Mouse (Mus musculus) spleen, postnatal 36 days (tissue): ENCODE measurements around the gene Cdc37l1.

ENCODE experiments used
- DNase-seq, 2 experiments: peaks; one replicate each; pipeline ENCODE4 v3.0.0; 2022; ENCODE audit warnings: low spot score in 2 of 2, mixed read lengths in 1 of 2

Cdc37l1 gene

DNA sequence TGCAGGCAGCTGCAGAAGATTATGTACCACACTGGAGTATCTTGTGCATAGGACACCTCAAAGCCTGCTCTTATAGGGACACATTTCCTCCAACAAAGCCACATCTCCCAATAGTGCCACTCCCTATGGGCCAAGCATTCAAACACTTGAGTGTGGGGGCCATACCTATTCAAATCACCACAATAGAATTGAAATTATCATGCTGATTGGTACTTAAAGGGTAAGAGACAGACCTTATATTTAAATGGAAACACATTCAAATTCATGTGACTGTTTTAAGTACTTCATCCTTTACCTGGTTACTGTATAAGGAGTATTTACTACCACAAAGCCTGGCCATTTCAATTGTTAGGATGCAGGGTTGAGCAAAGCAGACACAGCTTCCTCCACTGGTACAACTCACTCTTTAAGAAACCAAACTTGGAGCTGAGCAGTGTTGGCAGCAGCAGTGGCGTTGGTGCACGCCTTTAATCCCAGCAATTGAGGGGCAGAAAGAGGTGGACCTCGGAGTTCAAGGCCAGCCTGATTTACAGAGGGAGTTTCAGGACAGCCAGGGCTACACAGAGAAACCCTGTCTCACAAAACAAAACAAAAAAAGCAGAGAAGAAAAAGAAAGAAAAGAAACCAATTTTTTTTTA lies 18.0 kb downstream of the Cdc37l1 start:
- DNase-seq = no peak

DNA sequence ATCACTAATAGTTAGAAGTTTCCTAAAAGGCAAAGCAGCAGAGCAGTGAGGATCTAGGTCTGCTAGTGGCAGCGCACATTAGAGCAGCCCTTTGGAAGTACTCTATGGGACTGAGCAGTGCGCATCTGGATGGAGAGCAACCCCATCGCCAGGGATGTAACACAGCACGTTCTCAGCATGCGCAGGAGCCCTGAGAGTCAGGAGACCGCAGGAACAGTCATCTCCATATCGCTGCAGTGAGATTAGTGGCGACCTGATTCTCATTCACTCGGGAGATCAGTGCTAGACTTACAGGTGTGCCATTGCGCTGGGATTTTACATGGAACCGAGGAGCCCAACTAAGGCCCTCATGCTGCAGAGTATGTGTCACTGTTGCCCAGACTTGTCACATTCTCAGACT lies 18.9 kb downstream of the Cdc37l1 start:
- no peak for DNase-seq

- DNase-seq = no peak
Measured at GRCm38 (mm10) chr19:29011355-29011990, 21.3 kb downstream of the Cdc37l1 start.

- DNase-seq = no peak
Measured at GRCm38 (mm10) chr19:29014466-29015055, 24.4 kb downstream of the Cdc37l1 start.

DNA sequence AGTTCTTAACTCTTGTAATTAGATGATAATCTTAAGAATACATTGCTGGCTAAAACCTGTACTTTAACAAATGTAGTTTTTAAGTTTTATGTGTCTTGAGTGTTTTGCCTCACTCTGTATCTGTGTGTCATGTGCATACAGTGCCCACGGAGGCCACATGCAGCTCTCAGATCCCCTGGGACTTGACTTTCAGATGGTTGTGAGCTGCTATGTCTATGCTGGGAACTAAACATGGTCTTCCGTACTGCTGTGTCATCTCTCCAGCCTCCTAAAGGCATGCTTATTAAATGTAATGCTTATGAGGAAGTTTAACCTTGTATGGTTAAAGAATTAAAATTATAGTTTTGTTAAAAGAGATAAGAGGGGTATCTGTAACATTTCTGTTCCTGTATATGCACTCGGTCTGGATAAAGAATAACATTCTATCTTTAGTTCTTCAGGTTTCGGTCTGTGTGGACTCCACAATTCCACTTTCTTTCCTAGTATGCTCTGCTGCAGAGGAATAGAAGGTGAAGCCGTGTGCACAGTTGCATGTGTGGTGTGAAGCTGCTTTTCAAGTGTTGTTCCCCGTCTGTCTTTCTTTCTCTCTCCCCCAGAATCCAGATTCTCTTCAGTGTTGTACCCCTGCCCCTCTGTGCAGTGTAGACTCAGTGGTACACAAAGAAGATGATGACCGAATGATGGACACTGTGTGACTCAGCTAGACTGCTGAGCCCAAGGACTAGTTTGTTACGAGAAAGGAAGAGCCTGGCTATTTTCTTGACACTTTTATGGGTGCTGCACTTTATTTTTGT lies 25.5 kb downstream of the Cdc37l1 start:
- DNase-seq = no peak

DNA sequence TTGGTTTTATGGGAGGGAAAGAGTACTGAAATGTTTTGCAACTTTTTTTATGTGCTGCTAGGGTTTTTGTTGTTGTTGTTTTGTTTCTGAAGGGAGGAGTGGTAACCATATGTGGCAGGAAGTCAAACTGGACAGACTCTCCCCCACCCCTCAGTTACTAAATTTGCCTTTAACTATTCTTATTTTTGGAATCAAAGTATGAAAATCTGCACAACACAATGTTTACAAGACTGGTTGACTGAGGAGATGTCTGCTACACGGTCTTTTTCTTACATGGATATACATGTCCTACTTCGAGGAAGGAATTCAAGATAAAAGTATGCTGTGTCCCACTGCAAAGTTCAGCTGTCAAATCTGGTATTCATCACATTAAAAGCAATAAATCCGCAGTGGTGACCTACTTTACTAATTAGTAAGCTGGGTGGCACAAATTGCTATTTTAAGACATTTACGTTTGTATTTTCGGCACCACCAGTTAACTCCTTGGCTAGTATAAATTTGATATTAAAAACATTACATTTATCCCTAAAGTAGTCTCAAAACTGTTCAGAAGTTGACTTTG lies 26.1 kb downstream of the Cdc37l1 start:
- no peak for DNase-seq

DNA sequence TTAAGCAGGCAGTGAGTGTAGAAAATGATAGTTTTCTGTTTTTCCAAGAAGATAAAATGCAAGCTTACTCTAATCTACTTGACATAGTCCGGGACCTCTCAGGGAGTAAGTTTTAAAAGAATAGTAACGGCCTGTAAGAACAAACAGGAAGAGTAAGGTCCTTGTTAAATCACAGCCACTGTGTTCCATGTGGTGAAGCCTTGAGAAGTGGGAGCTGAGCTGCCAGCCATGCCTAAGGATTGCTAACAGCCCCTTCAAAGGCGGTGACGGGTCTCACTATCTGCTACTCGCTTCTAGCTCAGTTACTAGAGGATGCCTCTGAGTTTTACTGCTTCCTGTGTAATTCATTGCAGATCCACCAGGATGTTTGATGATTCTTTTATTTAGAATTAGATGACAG lies 26.6 kb downstream of the Cdc37l1 start:
- no peak for DNase-seq

GRCm38 (mm10) chr19:29019647-29020046 lies 29.5 kb downstream of the Cdc37l1 start:
- DNase-seq = no peak

GRCm38 (mm10) chr19:29021754-29022345 lies 31.7 kb downstream of the Cdc37l1 start:
- DNase-seq = no peak

GRCm38 (mm10) chr19:29024391-29024947 lies 34.3 kb downstream of the Cdc37l1 start:
- no peak for DNase-seq

GRCm38 (mm10) chr19:29031788-29032187 lies 41.6 kb downstream of the Cdc37l1 start:
- DNase-seq = no peak

DNA sequence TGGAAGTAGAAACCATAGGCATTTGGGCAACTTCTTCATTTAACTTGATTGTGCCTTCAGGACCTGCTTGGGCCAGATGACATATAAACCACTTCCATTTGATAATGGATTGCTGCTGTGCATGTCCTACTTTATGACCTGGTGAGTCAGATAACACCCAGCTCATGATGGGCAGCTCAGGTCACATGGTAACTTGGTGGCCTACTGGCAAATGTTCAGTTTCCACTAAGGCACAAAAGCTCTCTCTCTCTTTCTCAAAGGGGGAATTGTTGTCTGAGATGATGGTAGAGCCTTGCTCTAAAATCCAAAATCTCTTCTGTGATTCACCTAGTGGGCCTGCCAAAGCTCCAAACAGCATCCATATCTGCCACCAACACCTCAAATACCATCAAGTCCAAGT lies 42.5 kb downstream of the Cdc37l1 start:
- DNase-seq = no peak

DNA sequence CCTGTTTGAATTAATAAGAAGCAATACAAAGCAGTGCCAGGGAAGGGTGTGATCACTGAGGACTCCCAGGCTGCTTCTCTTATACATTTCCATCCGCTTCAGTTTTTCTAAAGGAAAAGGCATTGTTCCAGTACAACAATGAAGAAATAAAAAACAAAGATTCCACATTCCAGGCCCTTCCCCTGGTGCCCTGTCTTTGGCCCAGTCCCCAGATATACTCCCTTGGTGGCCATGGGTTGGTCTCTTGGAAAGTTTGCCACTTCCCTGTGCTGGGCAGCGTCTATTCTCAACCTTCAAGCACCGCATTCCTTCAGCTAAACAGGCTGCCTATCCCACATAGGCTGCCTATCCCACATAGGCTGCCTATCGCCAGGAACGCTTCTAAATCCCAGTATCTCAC lies 46.9 kb downstream of the Cdc37l1 start:
- DNase-seq = no peak

DNA sequence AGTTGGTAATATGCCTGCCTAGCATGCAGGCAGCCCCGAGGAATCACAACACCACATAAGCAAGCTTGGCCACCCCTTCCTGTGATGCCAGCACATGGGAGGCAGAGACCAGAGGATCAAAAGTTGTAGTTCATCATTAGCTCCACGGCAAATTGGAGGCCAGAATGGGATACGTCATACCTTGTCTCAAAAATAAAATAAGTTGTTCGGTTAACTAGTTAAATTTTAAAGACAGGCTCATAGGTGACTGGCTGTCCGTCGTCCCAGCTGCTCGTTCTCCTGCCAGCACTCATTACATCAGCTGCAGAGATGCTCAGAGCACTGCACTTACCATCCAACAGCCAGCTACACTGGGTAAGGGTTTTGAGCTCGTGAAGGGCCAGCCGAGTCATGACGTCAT lies 47.4 kb downstream of the Cdc37l1 start:
- DNase-seq = no peak

- no peak for DNase-seq
Measured at GRCm38 (mm10) chr19:29039334-29039733, 49.2 kb downstream of the Cdc37l1 start.

- DNase-seq = no peak
Measured at GRCm38 (mm10) chr19:29040206-29040605, 50.1 kb downstream of the Cdc37l1 start.

- DNase-seq = no peak
Measured at GRCm38 (mm10) chr19:29042143-29042542, 52.0 kb downstream of the Cdc37l1 start.

- DNase-seq = no peak
Measured at GRCm38 (mm10) chr19:29042647-29043046, 52.5 kb downstream of the Cdc37l1 start.

DNA sequence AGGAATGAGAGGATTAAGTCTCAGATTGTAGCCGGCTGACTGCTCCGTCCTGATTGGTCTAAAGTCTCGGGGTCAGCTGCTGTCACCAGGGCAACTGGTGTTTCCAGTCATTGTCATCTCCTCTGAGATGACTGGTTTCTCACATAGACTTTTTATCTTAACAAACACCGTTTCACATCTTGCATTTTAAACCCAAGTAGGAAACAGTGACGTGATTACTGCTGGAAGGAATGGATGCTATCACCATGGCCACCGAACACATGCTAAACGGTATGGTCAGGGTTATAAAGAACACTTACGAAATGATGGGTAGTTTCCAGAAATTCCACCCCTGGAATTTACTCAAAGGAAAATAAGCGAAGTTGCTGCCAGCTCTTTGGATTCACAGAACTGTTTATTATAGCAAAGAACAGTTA lies 54.2 kb downstream of the Cdc37l1 start:
- no peak for DNase-seq

DNA sequence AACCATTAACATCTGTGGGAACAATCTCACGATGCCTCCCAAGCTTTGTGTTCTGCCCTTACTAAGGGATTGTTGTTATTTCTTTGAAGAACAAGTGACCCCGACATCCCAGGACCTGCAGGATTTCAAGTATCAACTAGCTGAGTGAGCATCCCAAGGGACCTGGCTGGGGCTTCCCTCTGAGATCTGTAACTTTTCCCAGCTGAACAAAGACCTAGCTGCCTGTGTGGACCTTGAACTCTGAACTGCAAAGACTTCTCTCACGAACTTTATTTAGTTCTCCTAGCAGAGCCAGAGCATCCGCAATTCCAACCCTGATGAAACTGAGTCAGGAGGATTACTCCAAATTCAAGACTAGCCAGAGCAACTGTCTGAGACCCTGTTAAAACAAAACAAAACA lies 55.2 kb downstream of the Cdc37l1 start:
- no peak for DNase-seq

DNA sequence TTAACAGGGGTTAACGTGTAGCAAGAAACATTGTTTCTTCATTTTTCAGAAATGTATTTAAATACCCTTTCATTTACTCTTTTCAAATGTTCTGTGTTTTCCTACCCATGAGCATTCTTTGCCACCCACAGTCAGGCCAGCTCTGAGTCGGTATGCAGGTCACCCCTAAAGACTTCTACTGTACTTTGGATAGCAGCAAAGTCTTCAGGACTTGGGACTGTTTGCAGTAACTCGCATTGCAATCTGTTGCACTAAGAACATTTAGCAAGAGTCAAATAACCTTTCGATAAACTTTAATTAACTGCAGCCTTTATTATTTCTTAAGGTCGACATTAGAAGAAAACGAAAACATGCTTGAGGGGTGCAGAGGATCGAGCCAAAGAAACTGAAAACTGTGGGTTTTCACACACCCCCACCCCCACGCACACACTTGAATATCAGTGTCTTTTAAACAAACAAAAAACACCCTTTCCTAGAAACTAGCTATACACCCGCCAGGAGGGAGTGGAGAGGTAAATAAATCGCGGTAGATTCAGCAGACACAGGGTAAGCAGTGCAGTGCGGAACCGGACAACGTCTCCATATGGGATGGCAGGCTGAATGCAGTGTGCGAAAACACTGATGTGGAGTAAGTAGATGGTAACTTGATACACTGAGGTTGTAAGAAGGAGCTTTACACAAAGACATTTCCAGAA lies 56.0 kb downstream of the Cdc37l1 start:
- no peak for DNase-seq
